Mouse (Mus musculus): Measurements from ENCODE around the gene Pkp1.

GRCm38 (mm10) chr1:135923229-135923628 is 4.2 kb upstream of the Pkp1 start:
- TF ChIP-seq POLR2A (IDR thresholded peaks at IDR 0.05; ENCODE audit: borderline replicate concordance, control insufficient read depth, low read depth, low read length) (no peak), CTCF (IDR thresholded peaks at IDR 0.05; ENCODE audit: control insufficient read depth, insufficient read depth, low read length) (no peak)
